Mouse (Mus musculus) erythroblast, embryonic 14.5 days (primary cell): ENCODE measurements around the gene Chpt1.

Experiments used
- GATA1 ChIP-seq: IDR thresholded peaks from 2 replicates; pipeline ENCODE4 v1.6.1; 2012; ENCODE audit warnings: low read length, inconsistent platforms, mixed read lengths
- TAL1 ChIP-seq: IDR thresholded peaks from 3 replicates; pipeline ENCODE4 v1.6.1; 2012; ENCODE audit warnings: low read length, inconsistent platforms, mixed read lengths

DNA sequence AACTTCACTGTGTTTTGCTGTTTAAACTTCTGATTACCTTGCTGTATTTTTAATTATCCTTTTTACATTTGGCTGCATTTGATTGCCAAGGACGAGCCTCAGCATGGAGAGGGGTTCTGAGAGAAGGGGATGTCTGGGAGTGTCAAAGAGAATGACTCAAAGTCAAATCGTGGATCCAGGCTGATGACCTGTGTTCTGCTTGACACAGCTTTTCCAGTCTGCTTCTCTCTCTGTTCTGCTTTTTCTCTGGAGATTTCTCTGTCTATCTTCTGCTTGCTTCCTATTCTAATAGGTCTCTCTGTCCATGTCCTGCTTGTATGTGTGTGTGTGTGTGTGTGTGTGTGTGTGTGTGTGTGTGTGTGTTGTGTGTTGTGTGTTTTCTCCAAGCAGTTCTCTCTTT is 94.1 kb downstream of the Chpt1 start:
- TF ChIP-seq GATA1 (no peak), TAL1 (no peak)
